ENCODE assay signal across 17 mouse cellular contexts in genomic region chr17:25950706-25951105, GRCm38 (mm10). TPM values are rescaled to one million over a fixed set of nuclear protein-coding genes. Genes with fewer than 3 reads are reported as not detected.
A peak's percentile ranks its signal among the peaks of the same experiment; 100 is the strongest.
DNase-seq lines count a peak whose midpoint lies in the region; ATAC-seq lines count a peak whose summit lies in the region.
"Had no signal": no experiment of that assay in that cellular context is flagged by ENCODE, and none has a peak within 500 bp of the region (broad histone marks: within the 10 kb centered on the region; RNA-seq: fewer than 3 reads in every experiment).

No protein-coding gene starts in this region.

- no peak for DNase-seq in heart, adult 18-20 months
- DNase-seq in liver, embryonic 11.5 days (ENCODE audit: low spot score) = no peak
- DNase-seq in liver = no peak
- DNase-seq in right cerebral cortex, adult 2 months (ENCODE audit: low spot score in 2 of 2) = no peak
- no peak for DNase-seq in layer of hippocampus, adult 9-11 months
- DNase-seq: gastrocnemius, postnatal 10 days; thymus, postnatal 4 days had no signal

- no peaks in the 10 kb centered on the region for H3K36me3 ChIP-seq in heart, embryonic 13.5 days
- H3K36me3 ChIP-seq in liver, embryonic 11.5 days (ENCODE audit: control insufficient read depth, insufficient read depth, low read length) = no peaks in the 10 kb centered on the region
- no peaks in the 10 kb centered on the region for H3K36me3 ChIP-seq in embryonic facial prominence, embryonic 13.5 days
- H3K36me3 ChIP-seq in liver, embryonic 12.5 days = no peaks in the 10 kb centered on the region
- H3K36me3 ChIP-seq: forebrain, embryonic 15.5 days; heart, embryonic 15.5 days; neural tube, embryonic 13.5 days had no signal

- H3K4me3 ChIP-seq in heart, embryonic 13.5 days = no peak overlapping the region
- H3K4me3 ChIP-seq in liver, embryonic 11.5 days (ENCODE audit: low read depth, low read length) = no peak overlapping the region; the same call in 1 of the 2 replicates
- no peak overlapping the region for H3K4me3 ChIP-seq in embryonic facial prominence, embryonic 13.5 days
- H3K4me3 ChIP-seq in liver, embryonic 12.5 days = peak overlapping the region; percentile 53

- H3K27me3 ChIP-seq in heart, embryonic 13.5 days (replicated peaks) = peaks cover 49% of the 10 kb centered on the region
- H3K27me3 ChIP-seq in liver, embryonic 11.5 days (replicated peaks; ENCODE audit: control insufficient read depth, insufficient read depth, low read length) = peaks cover 42% of the 10 kb centered on the region
- H3K27me3 ChIP-seq in embryonic facial prominence, embryonic 13.5 days = peaks cover 47% of the 10 kb centered on the region
- H3K27me3 ChIP-seq in liver, embryonic 12.5 days (replicated peaks) = peaks cover 56% of the 10 kb centered on the region

- no peaks in the 10 kb centered on the region for H3K9me3 ChIP-seq in heart, embryonic 13.5 days
- H3K9me3 ChIP-seq in liver, embryonic 11.5 days (ENCODE audit: control insufficient read depth, low read length) = no peaks in the 10 kb centered on the region
- H3K9me3 ChIP-seq in embryonic facial prominence, embryonic 13.5 days = no peaks in the 10 kb centered on the region
- no peaks in the 10 kb centered on the region for H3K9me3 ChIP-seq in liver, embryonic 12.5 days (replicated peaks)
- H3K9me3 ChIP-seq: forebrain, embryonic 15.5 days; heart, embryonic 15.5 days; neural tube, embryonic 13.5 days had no signal

- peaks cover 19% of the 10 kb centered on the region for H3K4me1 ChIP-seq in heart, embryonic 13.5 days
- H3K4me1 ChIP-seq in liver, embryonic 11.5 days (replicated peaks; ENCODE audit: control insufficient read depth, insufficient read depth, low read length) = peaks cover 43% of the 10 kb centered on the region
- peaks cover 16% of the 10 kb centered on the region for H3K4me1 ChIP-seq in embryonic facial prominence, embryonic 13.5 days
- H3K4me1 ChIP-seq in liver, embryonic 12.5 days = peaks cover 62% of the 10 kb centered on the region

- ATAC-seq in heart, embryonic 13.5 days (ENCODE audit: extremely low read depth, insufficient number of reproducible peaks, low FRiP score, low TSS enrichment) = no peak
- ATAC-seq in liver, embryonic 11.5 days (replicated peaks; ENCODE audit: low FRiP score) = no peak; the same call in 1 of the 2 replicates
- no peak for ATAC-seq in embryonic facial prominence, embryonic 13.5 days (ENCODE audit: insufficient number of reproducible peaks, insufficient read depth, low FRiP score, low TSS enrichment, low read depth)
- no peak for ATAC-seq in liver, embryonic 12.5 days
- ATAC-seq: forebrain, embryonic 15.5 days; Patski had no signal

- H3K9ac ChIP-seq in heart, embryonic 13.5 days = 0 out of 2 replicates have a peak overlapping the region, but pooled peaks have one; percentile 77
- H3K9ac ChIP-seq in liver, embryonic 11.5 days (ENCODE audit: low read depth, low read length) = no peak overlapping the region
- H3K9ac ChIP-seq in embryonic facial prominence, embryonic 13.5 days = no peak overlapping the region
- H3K9ac ChIP-seq in liver, embryonic 12.5 days = peak overlapping the region; percentile 56
- H3K9ac ChIP-seq: forebrain, embryonic 15.5 days; neural tube, embryonic 13.5 days had no signal

- no peak overlapping the region for H3K27ac ChIP-seq in heart, embryonic 13.5 days (replicated peaks)
- H3K27ac ChIP-seq in liver, embryonic 11.5 days (ENCODE audit: low read depth, low read length) = no peak overlapping the region
- H3K27ac ChIP-seq in embryonic facial prominence, embryonic 13.5 days = no peak overlapping the region
- H3K27ac ChIP-seq in liver, embryonic 12.5 days = no peak overlapping the region
- H3K27ac ChIP-seq: forebrain, embryonic 15.5 days; heart, embryonic 15.5 days; macrophage; neural tube, embryonic 13.5 days had no signal

- WGBS in heart, embryonic 13.5 days = 0% methylated on average over 2 of the region's 3 CpGs
- 0% methylated on average over 3 of the region's 3 CpGs for WGBS in liver, embryonic 11.5 days
- 11% methylated on average over 3 of the region's 3 CpGs for WGBS in embryonic facial prominence, embryonic 13.5 days
- 4% methylated on average over 3 of the region's 3 CpGs for WGBS in liver, embryonic 12.5 days (ENCODE audit: insufficient replicate concordance)

- peak overlapping the region; percentile 81; the same call in 1 of the 2 replicates for H3K4me2 ChIP-seq in heart, embryonic 13.5 days
- peak overlapping the region; percentile 85; the same call in 1 of the 2 replicates for H3K4me2 ChIP-seq in liver, embryonic 11.5 days
- H3K4me2 ChIP-seq in embryonic facial prominence, embryonic 13.5 days = peak overlapping the region; percentile 77; the same call in 1 of the 2 replicates
- H3K4me2 ChIP-seq in liver, embryonic 12.5 days = peak overlapping the region; percentile 72

RNA-seq across cellular contexts. Expression of gene A930017K11Rik, which starts 1.7 kb away (rescaled TPM):
- polyA plus RNA-seq in heart, embryonic 13.5 days (2015; fragmentation: Nextera tagmentation; extraction: Ambion mirVana) = 0.13 and 0.15 TPM in 2 replicates
- under 1 TPM; 0.32 to 0.57 TPM for total RNA-seq in heart, adult 18-20 months (2021)
- polyA plus RNA-seq in liver, embryonic 11.5 days (2014; fragmentation: Nextera tagmentation; extraction: Ambion mirVana) = 0.68 and 0.85 TPM in 2 replicates
- polyA plus RNA-seq in embryonic facial prominence, embryonic 13.5 days (2015; fragmentation: Nextera tagmentation; extraction: Ambion mirVana) = 0.18 and 0.26 TPM in 2 replicates
- polyA plus RNA-seq in liver, embryonic 12.5 days (2016; fragmentation: Nextera tagmentation; extraction: Ambion mirVana) = 0.36 and 0.49 TPM in 2 replicates
- total RNA-seq: gastrocnemius, postnatal 10 days; liver, adult 2 months had no signal
- polyA plus RNA-seq: liver, adult 2 months; macrophage; small intestine, adult 2 months had no signal

RNA-seq across cellular contexts. Expression of gene Nhlrc4, which starts 5.9 kb away (rescaled TPM):
- polyA plus RNA-seq in heart, embryonic 13.5 days (2015; fragmentation: Nextera tagmentation; extraction: Ambion mirVana) = 0.06 TPM in 1 of 2 replicates, not detected in the other
- under 1 TPM in 1 of 2 experiments, not detected in 1; 0.21 TPM for total RNA-seq in heart, adult 18-20 months (2021)
- 0.85 and 1.4 TPM in 2 replicates for polyA plus RNA-seq in liver, embryonic 11.5 days (2014; fragmentation: Nextera tagmentation; extraction: Ambion mirVana)
- polyA plus RNA-seq in embryonic facial prominence, embryonic 13.5 days (2015; fragmentation: Nextera tagmentation; extraction: Ambion mirVana) = not detected in 2 replicates
- polyA plus RNA-seq in liver, embryonic 12.5 days (2016; fragmentation: Nextera tagmentation; extraction: Ambion mirVana) = 5.0 and 7.3 TPM in 2 replicates
- total RNA-seq: gastrocnemius, postnatal 10 days had no signal
- polyA plus RNA-seq: forebrain, embryonic 15.5 days; macrophage; neural tube, embryonic 13.5 days; small intestine, adult 2 months had no signal

RNA-seq across cellular contexts. Expression of gene Pigq, which starts 6.0 kb away (rescaled TPM):
- polyA plus RNA-seq in heart, embryonic 13.5 days (2015; fragmentation: Nextera tagmentation; extraction: Ambion mirVana) = 60.4 and 62.1 TPM in 2 replicates
- total RNA-seq in heart, adult 18-20 months (2021) = 10 to 100 TPM; 37.8 to 43.4 TPM
- 137 and 139 TPM in 2 replicates for polyA plus RNA-seq in liver, embryonic 11.5 days (2014; fragmentation: Nextera tagmentation; extraction: Ambion mirVana)
- polyA plus RNA-seq in embryonic facial prominence, embryonic 13.5 days (2015; fragmentation: Nextera tagmentation; extraction: Ambion mirVana) = 50.6 and 53.8 TPM in 2 replicates
- 161 and 171 TPM in 2 replicates for polyA plus RNA-seq in liver, embryonic 12.5 days (2016; fragmentation: Nextera tagmentation; extraction: Ambion mirVana)

RNA-seq across cellular contexts. Expression of gene Rab40c, which starts 31.2 kb away (rescaled TPM):
- polyA plus RNA-seq in heart, embryonic 13.5 days (2015; fragmentation: Nextera tagmentation; extraction: Ambion mirVana) = 16.1 and 16.4 TPM in 2 replicates
- total RNA-seq in heart, adult 18-20 months (2021) = 10 to 100 TPM; 14.5 to 15.3 TPM
- 9.9 and 10.7 TPM in 2 replicates for polyA plus RNA-seq in liver, embryonic 11.5 days (2014; fragmentation: Nextera tagmentation; extraction: Ambion mirVana)
- polyA plus RNA-seq in embryonic facial prominence, embryonic 13.5 days (2015; fragmentation: Nextera tagmentation; extraction: Ambion mirVana) = 32.9 and 36.6 TPM in 2 replicates
- 9.9 and 11.8 TPM in 2 replicates for polyA plus RNA-seq in liver, embryonic 12.5 days (2016; fragmentation: Nextera tagmentation; extraction: Ambion mirVana)

RNA-seq across cellular contexts. Expression of gene Capn15, which starts 34.9 kb away (rescaled TPM):
- 9.3 and 10.6 TPM in 2 replicates for polyA plus RNA-seq in heart, embryonic 13.5 days (2015; fragmentation: Nextera tagmentation; extraction: Ambion mirVana)
- total RNA-seq in heart, adult 18-20 months (2021) = 1 to 10 TPM; 6.1 to 8.5 TPM
- polyA plus RNA-seq in liver, embryonic 11.5 days (2014; fragmentation: Nextera tagmentation; extraction: Ambion mirVana) = 23.0 and 27.4 TPM in 2 replicates
- polyA plus RNA-seq in embryonic facial prominence, embryonic 13.5 days (2015; fragmentation: Nextera tagmentation; extraction: Ambion mirVana) = 23.4 and 24.2 TPM in 2 replicates
- polyA plus RNA-seq in liver, embryonic 12.5 days (2016; fragmentation: Nextera tagmentation; extraction: Ambion mirVana) = 20.4 and 21.3 TPM in 2 replicates

Comparison
In these comparisons a context has a peak if more than half of its experiments do, and no peak if none do; other contexts are left out.
1. H3K9ac ChIP-seq: peak in heart, embryonic 13.5 days (single experiment) and liver, embryonic 12.5 days (single experiment); none in liver, embryonic 11.5 days (single experiment) and embryonic facial prominence, embryonic 13.5 days (single experiment).
2. Peak in every context shown above with its lines, with median percentiles within 50 percentile points of each other: H3K4me2 ChIP-seq.